Mouse (Mus musculus): ENCODE data around the gene Ccdc34.

DNA sequence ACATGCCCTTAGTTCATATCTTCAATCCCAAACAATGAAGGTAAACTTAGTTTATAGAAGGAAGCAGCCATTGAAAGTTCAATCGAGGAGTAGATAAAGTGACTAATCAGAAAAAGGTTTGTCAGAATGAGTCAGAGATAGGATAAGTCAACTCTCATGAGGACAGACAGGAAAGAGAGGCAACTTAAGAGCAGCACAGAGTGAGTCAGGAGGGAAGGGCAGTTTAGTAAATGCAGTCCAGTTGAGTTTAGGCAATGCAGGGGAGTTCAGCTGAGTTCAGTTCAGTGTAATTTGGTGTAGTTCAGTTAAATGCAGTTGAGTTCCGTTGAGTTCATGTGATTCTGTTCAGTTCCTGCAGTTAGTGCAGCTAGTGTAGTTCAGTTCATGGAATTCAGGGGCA is 138.7 kb downstream of the Ccdc34 start:
- TF ChIP-seq POLR2A (IDR thresholded peaks at IDR 0.05; ENCODE audit: borderline replicate concordance, low read depth, low read length) (no peak), CTCF (IDR thresholded peaks at IDR 0.05; ENCODE audit: low read depth, low read length) (no peak)

Data from bone marrow macrophage, adult 2 months (primary cell).